Mouse (Mus musculus): ENCODE measurements around the gene Prr5. TPM values are rescaled to one million over a fixed set of nuclear protein-coding genes. Genes with fewer than 3 reads are reported as not detected.

Prr5 gene
- 42.8 and 70.5 TPM in 2 replicates for polyA plus RNA-seq (2012; ENCODE audit: low replicate concordance)

GRCm38 (mm10) chr15:84668938-84669747 is at the start of gene Prr5:
TSS of gene Prr5 (plus strand) at chr15:84669620.

GRCm38 (mm10) chr15:84719791-84720190 is 50.4 kb downstream of the Prr5 start, which contains the start of gene Arhgap8:
TSS of gene Arhgap8 (plus strand) at chr15:84720052.

Other genes starting within 250 kb of the Prr5 start
- gene Shisal1, start 222.5 kb upstream of the Prr5 start, polyA plus RNA-seq (2012; ENCODE audit: low replicate concordance), result not detected in 2 replicates
- 1.0 and 2.0 TPM in 2 replicates for gene Rtl6, start 111.8 kb upstream of the Prr5 start, polyA plus RNA-seq (2012; ENCODE audit: low replicate concordance)
- gene Arhgap8, start 50.4 kb downstream of the Prr5 start, polyA plus RNA-seq (2012; ENCODE audit: low replicate concordance), result 0.77 and 1.4 TPM in 2 replicates
- gene Phf21b, start 186.4 kb downstream of the Prr5 start, polyA plus RNA-seq (2012; ENCODE audit: low replicate concordance), result 1.1 and 3.9 TPM in 2 replicates